ENCODE assay signal across 9 mouse cellular contexts in genomic region chr19:58762848-58763541, GRCm38 (mm10). TPM values are rescaled to one million over a fixed set of nuclear protein-coding genes. Genes with fewer than 3 reads are reported as not detected.
DNase-seq lines count a peak whose midpoint lies in the region; ATAC-seq lines count a peak whose summit lies in the region.
"Had no signal": no experiment of that assay in that cellular context is flagged by ENCODE, and none has a peak within 500 bp of the region (broad histone marks: within the 10 kb centered on the region; RNA-seq: fewer than 3 reads in every experiment).

No protein-coding gene starts in this region.

- H3K9ac ChIP-seq in forebrain, embryonic 12.5 days = no peak overlapping the region
- H3K9ac ChIP-seq in liver, embryonic 12.5 days = no peak overlapping the region
- no peak overlapping the region for H3K9ac ChIP-seq in neural tube, embryonic 15.5 days (replicated peaks)

- H3K36me3 ChIP-seq in forebrain, embryonic 12.5 days (replicated peaks) = no peaks in the 10 kb centered on the region
- no peaks in the 10 kb centered on the region for H3K36me3 ChIP-seq in liver, embryonic 12.5 days
- H3K36me3 ChIP-seq in neural tube, embryonic 15.5 days = no peaks in the 10 kb centered on the region

- H3K4me3 ChIP-seq in forebrain, embryonic 12.5 days (replicated peaks) = no peak overlapping the region
- H3K4me3 ChIP-seq in liver, embryonic 12.5 days = no peak overlapping the region
- H3K4me3 ChIP-seq in neural tube, embryonic 15.5 days (replicated peaks) = no peak overlapping the region

- intact Hi-C loops in heart, postnatal 10 days (cut with DNase I) = loop anchor here (1.0 to 2.0 kb wide), 3 partner anchors 44 to 434 kb away; no protein-coding TSS in a partner anchor

- 11% methylated on average over 12 of the region's 12 CpGs for WGBS in forebrain, embryonic 12.5 days
- WGBS in liver, embryonic 12.5 days (ENCODE audit: insufficient replicate concordance) = 14% methylated on average over 12 of the region's 12 CpGs
- 15% methylated on average over 12 of the region's 12 CpGs for WGBS in neural tube, embryonic 15.5 days

- H3K9me3 ChIP-seq in forebrain, embryonic 12.5 days = no peaks in the 10 kb centered on the region
- H3K9me3 ChIP-seq in liver, embryonic 12.5 days (replicated peaks) = no peaks in the 10 kb centered on the region
- no peaks in the 10 kb centered on the region for H3K9me3 ChIP-seq in neural tube, embryonic 15.5 days (replicated peaks)

- no peak overlapping the region for H3K27ac ChIP-seq in forebrain, embryonic 12.5 days
- no peak overlapping the region for H3K27ac ChIP-seq in liver, embryonic 12.5 days
- no peak overlapping the region for H3K27ac ChIP-seq in neural tube, embryonic 15.5 days (replicated peaks)
- H3K27ac ChIP-seq: macrophage had no signal

- H3K4me2 ChIP-seq in forebrain, embryonic 12.5 days = no peak overlapping the region
- no peak overlapping the region for H3K4me2 ChIP-seq in liver, embryonic 12.5 days
- H3K4me2 ChIP-seq in neural tube, embryonic 15.5 days = peak overlapping the region; percentile 32

- no peak for DNase-seq in cerebellum, adult 11-12 months
- DNase-seq in heart, postnatal 10 days = peak; percentile 81 to 84
- peak; percentile 49 to 83 for DNase-seq in kidney, postnatal 36 days
- peak; percentile 37 to 63 for DNase-seq in urinary bladder, postnatal 36 days (ENCODE audit: low spot score in 2 of 2)

- peak; percentile 54; the same call in 1 of the 2 replicates for ATAC-seq in cerebellum, adult (ENCODE audit: insufficient number of reproducible peaks, low FRiP score, low TSS enrichment)
- ATAC-seq in forebrain, embryonic 12.5 days (ENCODE audit: low FRiP score) = peak; percentile 55; the same call in 1 of the 2 replicates
- peak; percentile 51; the same call in 1 of the 2 replicates for ATAC-seq in liver, embryonic 12.5 days
- ATAC-seq in neural tube, embryonic 15.5 days (ENCODE audit: low FRiP score) = peak; percentile 72

- H3K27me3 ChIP-seq in forebrain, embryonic 12.5 days = peaks cover 31% of the 10 kb centered on the region
- no peaks in the 10 kb centered on the region for H3K27me3 ChIP-seq in liver, embryonic 12.5 days (replicated peaks)
- H3K27me3 ChIP-seq in neural tube, embryonic 15.5 days (replicated peaks) = 0 out of 2 replicates have a peak, but pooled peaks cover 5% of the 10 kb centered on the region

- peaks cover 13% of the 10 kb centered on the region; the same call in 1 of the 2 replicates for H3K4me1 ChIP-seq in forebrain, embryonic 12.5 days
- no peaks in the 10 kb centered on the region for H3K4me1 ChIP-seq in liver, embryonic 12.5 days
- peaks cover 11% of the 10 kb centered on the region for H3K4me1 ChIP-seq in neural tube, embryonic 15.5 days

RNA-seq across cellular contexts. Expression of gene Pnliprp2, which starts 3.5 kb away (rescaled TPM):
- polyA plus RNA-seq in forebrain, embryonic 12.5 days (2016; fragmentation: Nextera tagmentation; extraction: Ambion mirVana) = not detected in 2 replicates
- not detected for total RNA-seq in heart, postnatal 10 days (2021)
- polyA plus RNA-seq in liver, embryonic 12.5 days (2016; fragmentation: Nextera tagmentation; extraction: Ambion mirVana) = 5.5 and 7.5 TPM in 2 replicates
- 0.22 TPM in 1 of 2 replicates, not detected in the other for polyA plus RNA-seq in neural tube, embryonic 15.5 days (2015; fragmentation: Nextera tagmentation; extraction: Ambion mirVana)
- polyA plus RNA-seq: macrophage had no signal

RNA-seq across cellular contexts. Expression of gene 1700019N19Rik, which starts 31.3 kb away (rescaled TPM):
- polyA plus RNA-seq in forebrain, embryonic 12.5 days (2016; fragmentation: Nextera tagmentation; extraction: Ambion mirVana) = not detected in 2 replicates
- total RNA-seq in heart, postnatal 10 days (2021) = not detected
- 0.13 TPM in 1 of 2 replicates, not detected in the other for polyA plus RNA-seq in liver, embryonic 12.5 days (2016; fragmentation: Nextera tagmentation; extraction: Ambion mirVana)
- polyA plus RNA-seq in neural tube, embryonic 15.5 days (2015; fragmentation: Nextera tagmentation; extraction: Ambion mirVana) = not detected in 2 replicates
- polyA plus RNA-seq: macrophage had no signal

RNA-seq across cellular contexts. Expression of gene Pnliprp1, which starts 34.3 kb away (rescaled TPM):
- not detected in 2 replicates for polyA plus RNA-seq in forebrain, embryonic 12.5 days (2016; fragmentation: Nextera tagmentation; extraction: Ambion mirVana)
- under 1 TPM in 1 of 2 experiments, not detected in 1; 0.47 TPM for total RNA-seq in heart, postnatal 10 days (2021)
- polyA plus RNA-seq in liver, embryonic 12.5 days (2016; fragmentation: Nextera tagmentation; extraction: Ambion mirVana) = 30.0 and 30.7 TPM in 2 replicates
- 0.28 and 29.0 TPM in 2 replicates for polyA plus RNA-seq in neural tube, embryonic 15.5 days (2015; fragmentation: Nextera tagmentation; extraction: Ambion mirVana)
- polyA plus RNA-seq: macrophage had no signal
